Mouse (Mus musculus): ENCODE measurements around the gene Cavin1. TPM values are rescaled to one million over a fixed set of nuclear protein-coding genes. Genes with fewer than 3 reads are reported as not detected.

Cavin1 gene
- polyA plus RNA-seq, 1 experiment = 284 TPM

GRCm38 (mm10) chr11:100927386-100927785 is 43.3 kb downstream of the Cavin1 start:
- Histone ChIP-seq H3K36me3 (ENCODE audit: control insufficient read depth, insufficient read depth) (no peaks in the 10 kb centered on the region), H3K4me3 (no peak overlapping the region), H3K79me2 (ENCODE audit: control insufficient read depth, insufficient read depth) (peaks cover 92% of the 10 kb centered on the region), H3ac (ENCODE audit: control insufficient read depth, insufficient read length) (no peak overlapping the region), H3K27me3 (ENCODE audit: control insufficient read depth, insufficient read depth, insufficient read length) (no peaks in the 10 kb centered on the region), H3K4me2 (ENCODE audit: low read depth) (no peak overlapping the region)
- TF ChIP-seq MAX (IDR thresholded peaks at IDR 0.05; ENCODE audit: low read depth) (no peak), TCF3 (IDR thresholded peaks at IDR 0.05; ENCODE audit: insufficient read length, low read depth) (no peak), TCF12 (IDR thresholded peaks at IDR 0.05; ENCODE audit: insufficient read depth, poor library complexity, severe bottlenecking) (no peak), POLR2A (IDR thresholded peaks at IDR 0.05; ENCODE audit: insufficient read length, low read depth) (no peak), REST (IDR thresholded peaks at IDR 0.05; ENCODE audit: insufficient read depth, insufficient read length) (no peak), E2F4 (IDR thresholded peaks at IDR 0.05; ENCODE audit: insufficient read depth) (no peak), MYOG (IDR thresholded peaks at IDR 0.05; ENCODE audit: control insufficient read depth in 1 of 3, insufficient read depth in 1 of 3, insufficient read length in 2 of 3, low read depth in 2 of 3) (no peak), MYOD1 (IDR thresholded peaks at IDR 0.05; ENCODE audit: control insufficient read depth in 1 of 3, insufficient read length in 2 of 3, low read depth in 2 of 3) (no peak), USF1 (IDR thresholded peaks at IDR 0.05; ENCODE audit: low read depth) (no peak), CEBPB (IDR thresholded peaks at IDR 0.05; ENCODE audit: insufficient read depth, poor library complexity, severe bottlenecking) (no peak)

- Histone ChIP-seq H3K36me3 (ENCODE audit: control insufficient read depth, insufficient read depth) (no peaks in the 10 kb centered on the region), H3K4me3 (no peak overlapping the region), H3ac (ENCODE audit: control insufficient read depth, insufficient read length) (no peak overlapping the region), H3K27me3 (ENCODE audit: control insufficient read depth, insufficient read depth, insufficient read length) (no peaks in the 10 kb centered on the region), H3K79me2 (ENCODE audit: control insufficient read depth, insufficient read depth) (peaks cover 93% of the 10 kb centered on the region), H3K4me2 (ENCODE audit: low read depth) (no peak overlapping the region)
- TF ChIP-seq POLR2AphosphoS2 (IDR thresholded peaks at IDR 0.05; ENCODE audit: insufficient read length, low read depth) (no peak), E2F4 (IDR thresholded peaks at IDR 0.05; ENCODE audit: insufficient read depth) (no peak), MYOG (IDR thresholded peaks at IDR 0.05; ENCODE audit: control insufficient read depth in 1 of 3, insufficient read depth in 1 of 3, insufficient read length in 2 of 3, low read depth in 2 of 3) (no peak), MAX (IDR thresholded peaks at IDR 0.05; ENCODE audit: low read depth) (no peak), POLR2A (IDR thresholded peaks at IDR 0.05; ENCODE audit: insufficient read length, low read depth) (no peak), SRF (IDR thresholded peaks at IDR 0.05; ENCODE audit: control insufficient read depth, insufficient read length, low read depth) (no peak), USF1 (IDR thresholded peaks at IDR 0.05; ENCODE audit: low read depth) (no peak)
These were observed 46.2 kb downstream of the Cavin1 start for GRCm38 (mm10) chr11:100924386-100924919.

DNA sequence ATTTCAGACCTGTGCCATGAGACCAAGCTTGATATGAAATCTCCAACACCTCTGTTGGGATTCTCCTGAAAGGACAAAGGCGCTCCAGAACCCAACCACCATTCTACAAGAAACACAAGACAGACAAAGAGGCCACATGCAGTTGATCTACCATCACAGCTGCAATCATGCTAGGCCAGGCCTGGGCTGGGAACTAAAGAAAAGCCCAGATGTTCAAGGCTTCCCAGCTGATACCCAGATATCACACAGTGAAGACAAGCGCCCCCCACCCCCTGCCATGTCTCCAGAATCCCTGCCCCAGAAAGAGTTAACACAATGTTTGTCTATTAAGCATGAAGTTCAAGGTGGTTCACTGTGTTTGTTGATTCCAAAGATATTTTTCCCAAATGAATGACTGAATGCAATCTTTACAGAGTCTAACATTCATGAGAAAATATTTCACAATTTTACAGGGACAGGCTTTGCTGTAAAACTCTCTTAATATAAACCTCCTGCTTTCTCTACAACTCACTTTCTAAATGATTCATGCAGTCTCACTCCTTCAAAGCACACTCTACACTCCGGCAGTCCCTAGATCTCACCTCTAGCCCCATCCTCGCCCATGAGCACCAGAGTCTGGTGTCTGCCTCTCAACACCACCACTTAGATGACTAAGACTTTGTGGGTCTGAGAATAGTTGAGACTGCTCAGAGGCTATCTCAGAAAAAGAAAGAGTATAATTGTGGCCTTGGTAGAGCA is 49.6 kb downstream of the Cavin1 start:
- no peaks in the 10 kb centered on the region for H3K27me3 ChIP-seq (ENCODE audit: control insufficient read depth, insufficient read depth, insufficient read length)

DNA sequence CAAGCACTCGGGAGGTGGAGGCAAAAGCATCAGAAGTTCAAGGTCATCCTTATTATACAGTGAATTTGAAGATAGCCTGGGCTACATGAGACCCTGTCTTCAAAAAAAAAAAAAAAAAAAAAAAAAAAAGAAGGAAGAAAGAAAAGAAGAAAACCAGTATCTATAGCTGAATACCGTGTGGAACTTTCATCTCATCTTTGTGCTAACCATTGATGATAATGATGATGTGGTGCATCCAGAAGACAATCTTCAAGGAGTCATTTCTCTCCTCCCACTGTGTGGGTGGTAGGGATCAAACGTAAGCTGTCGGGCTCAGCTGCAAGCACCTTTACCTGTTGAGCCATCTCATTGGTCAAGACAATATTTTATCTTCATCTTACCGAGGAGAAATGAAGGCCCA is 52.7 kb downstream of the Cavin1 start:
- Histone ChIP-seq H3K27me3 (ENCODE audit: control insufficient read depth, insufficient read depth, insufficient read length) (no peaks in the 10 kb centered on the region), H3K36me3 (ENCODE audit: control insufficient read depth, insufficient read depth) (peaks cover 8% of the 10 kb centered on the region), H3ac (ENCODE audit: control insufficient read depth, insufficient read length) (no peak overlapping the region), H3K4me2 (ENCODE audit: low read depth) (no peak overlapping the region), H3K79me2 (ENCODE audit: control insufficient read depth, insufficient read depth) (peaks cover 57% of the 10 kb centered on the region), H3K4me3 (no peak overlapping the region)
- TF ChIP-seq TCF3 (IDR thresholded peaks at IDR 0.05; ENCODE audit: insufficient read length, low read depth) (no peak), POLR2AphosphoS2 (IDR thresholded peaks at IDR 0.05; ENCODE audit: insufficient read length, low read depth) (no peak), SRF (IDR thresholded peaks at IDR 0.05; ENCODE audit: control insufficient read depth, insufficient read length, low read depth) (no peak), CEBPB (IDR thresholded peaks at IDR 0.05; ENCODE audit: insufficient read depth, poor library complexity, severe bottlenecking) (no peak), TCF12 (IDR thresholded peaks at IDR 0.05; ENCODE audit: insufficient read depth, poor library complexity, severe bottlenecking) (no peak), E2F4 (IDR thresholded peaks at IDR 0.05; ENCODE audit: insufficient read depth) (no peak), MYOD1 (IDR thresholded peaks at IDR 0.05; ENCODE audit: control insufficient read depth in 1 of 3, insufficient read length in 2 of 3, low read depth in 2 of 3) (no peak), REST (IDR thresholded peaks at IDR 0.05; ENCODE audit: insufficient read depth, insufficient read length) (no peak), MAX (IDR thresholded peaks at IDR 0.05; ENCODE audit: low read depth) (no peak), POLR2A (IDR thresholded peaks at IDR 0.05; ENCODE audit: insufficient read length, low read depth) (no peak), MYOG (IDR thresholded peaks at IDR 0.05; ENCODE audit: control insufficient read depth in 1 of 3, insufficient read depth in 1 of 3, insufficient read length in 2 of 3, low read depth in 2 of 3) (no peak), USF1 (IDR thresholded peaks at IDR 0.05; ENCODE audit: low read depth) (no peak)

More for the DNA sequence above, 49.6 kb downstream of the Cavin1 start:
- peaks cover 72% of the 10 kb centered on the region for H3K79me2 ChIP-seq (ENCODE audit: control insufficient read depth, insufficient read depth)
- H3ac ChIP-seq (ENCODE audit: control insufficient read depth, insufficient read length) = no peak overlapping the region
- peaks cover 4% of the 10 kb centered on the region for H3K36me3 ChIP-seq (ENCODE audit: control insufficient read depth, insufficient read depth)
- H3K4me2 ChIP-seq (ENCODE audit: low read depth) = no peak overlapping the region
- no peak for TF ChIP-seq USF1 (IDR thresholded peaks at IDR 0.05; ENCODE audit: low read depth)
- no peak for TF ChIP-seq MYOD1 (IDR thresholded peaks at IDR 0.05; ENCODE audit: control insufficient read depth in 1 of 3, insufficient read length in 2 of 3, low read depth in 2 of 3)
- TF ChIP-seq TCF3 (IDR thresholded peaks at IDR 0.05; ENCODE audit: insufficient read length, low read depth) = no peak
- no peak for TF ChIP-seq MYOG (IDR thresholded peaks at IDR 0.05; ENCODE audit: control insufficient read depth in 1 of 3, insufficient read depth in 1 of 3, insufficient read length in 2 of 3, low read depth in 2 of 3)
- TF ChIP-seq SRF (IDR thresholded peaks at IDR 0.05; ENCODE audit: control insufficient read depth, insufficient read length, low read depth) = no peak
- no peak for TF ChIP-seq TCF12 (IDR thresholded peaks at IDR 0.05; ENCODE audit: insufficient read depth, poor library complexity, severe bottlenecking)
- no peak overlapping the region for H3K4me3 ChIP-seq

Data from myocyte (in vitro differentiated cells).